Mouse (Mus musculus) lung, postnatal 36 days (tissue): Measurements from ENCODE around the gene Srek1ip1.

Source experiments
- DNase-seq: peaks from one replicate; pipeline ENCODE4 v3.0.0; 2022; ENCODE audit warnings: mixed read lengths

Srek1ip1 gene

DNA sequence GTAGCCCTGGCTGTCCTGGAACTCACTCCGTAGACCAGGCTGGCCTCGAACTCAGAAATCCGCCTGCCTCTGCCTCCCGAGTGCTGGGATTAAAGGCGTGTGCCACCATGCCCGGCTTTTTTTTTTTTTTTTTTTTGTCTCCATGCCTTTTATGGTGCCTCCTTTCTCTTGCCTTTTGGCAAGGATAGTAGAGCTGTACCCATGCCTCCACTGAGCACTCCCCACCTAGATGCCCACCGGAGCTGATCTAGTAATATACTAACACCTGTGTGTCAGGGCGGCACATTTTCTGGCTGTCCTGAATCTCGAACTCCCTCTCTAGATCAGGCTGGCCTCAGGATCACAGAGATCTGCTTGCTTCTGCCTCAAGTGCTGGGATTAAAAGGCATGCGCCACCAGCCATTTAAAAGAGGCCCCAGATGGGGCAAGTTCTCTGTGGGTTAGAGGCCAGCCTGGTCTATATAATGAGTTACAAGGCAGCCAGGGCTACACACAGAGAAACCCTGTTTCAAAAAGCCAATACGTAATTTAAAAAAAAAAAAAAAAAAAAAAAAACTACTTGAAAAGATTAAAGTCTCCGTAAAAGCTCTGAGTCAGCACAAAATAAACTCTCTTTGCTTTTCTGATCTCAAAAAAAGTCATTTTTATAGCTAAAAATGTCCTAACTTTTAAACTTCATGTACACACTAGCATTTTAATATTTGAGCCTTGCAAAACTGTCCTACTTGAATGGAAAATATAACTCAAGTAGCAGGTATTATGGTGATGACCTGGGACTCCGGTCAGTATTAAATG is 51.2 kb downstream of the Srek1ip1 start:
- DNase-seq: no peak

DNA sequence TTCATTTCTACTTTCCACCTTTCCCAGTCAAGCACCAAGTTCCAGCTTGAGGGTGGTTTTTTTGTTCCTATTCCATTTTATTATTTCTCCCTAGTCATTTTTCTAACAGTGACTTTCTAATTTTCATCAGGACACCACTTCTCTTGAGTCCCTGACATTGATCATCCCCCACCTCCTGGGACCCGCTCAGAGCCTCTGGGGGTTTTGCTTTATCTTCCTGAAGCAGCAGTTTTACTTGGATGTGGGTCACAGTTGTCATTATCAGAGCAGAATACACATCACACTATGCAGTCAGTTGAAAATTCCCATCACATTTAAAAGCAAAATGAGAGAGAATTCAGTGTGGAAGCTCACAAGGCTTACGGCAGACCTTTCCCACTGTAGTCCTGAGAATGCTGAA is 61.4 kb downstream of the Srek1ip1 start:
- DNase-seq: no peak

DNA sequence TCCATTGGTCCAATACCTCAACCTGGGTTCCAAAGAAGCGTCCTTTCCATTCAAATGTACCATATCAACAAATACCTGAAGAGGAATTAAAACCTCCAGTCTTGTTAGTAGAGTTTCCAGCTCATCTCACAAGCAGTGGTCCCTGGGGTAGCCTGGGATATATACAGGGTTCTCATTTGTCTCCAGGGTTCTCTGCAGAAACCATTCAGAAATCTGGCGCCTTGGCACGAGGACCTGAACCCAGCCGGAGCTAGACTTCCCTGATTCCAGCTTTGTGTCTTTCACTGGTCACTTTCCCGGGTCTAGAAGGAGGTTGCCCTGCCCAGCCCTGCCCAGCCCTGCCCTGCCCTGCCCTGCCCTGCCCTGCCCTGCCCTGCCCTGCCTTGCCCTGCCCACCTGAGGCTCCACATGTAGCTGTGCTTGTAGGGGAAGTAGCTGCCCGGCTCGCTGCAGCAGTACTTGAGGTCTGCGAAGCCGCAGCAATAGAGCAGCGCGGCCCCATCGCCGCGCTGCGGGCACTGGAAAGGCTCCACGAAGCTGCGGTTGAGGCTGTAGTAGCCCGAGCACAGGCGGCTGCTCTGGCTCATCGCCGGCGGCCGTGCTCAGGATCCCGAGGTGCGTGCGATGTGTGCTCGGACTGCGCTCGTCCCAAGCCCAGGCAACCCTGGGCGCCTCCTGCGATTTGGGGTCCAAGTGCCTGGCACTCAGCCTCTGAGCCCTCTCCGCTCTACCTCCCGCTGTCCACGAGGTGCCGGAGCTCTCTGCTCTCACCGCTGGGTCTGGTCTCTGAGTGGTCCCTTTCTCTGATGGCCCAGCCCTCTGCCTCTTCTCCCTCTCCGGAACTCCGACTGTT is 71.1 kb downstream of the Srek1ip1 start, which contains the start of gene Shisal2b:
Gene Shisal2b (minus strand): TSS at position 767 of the 853 bp plus-strand sequence.
- no peak for DNase-seq

DNA sequence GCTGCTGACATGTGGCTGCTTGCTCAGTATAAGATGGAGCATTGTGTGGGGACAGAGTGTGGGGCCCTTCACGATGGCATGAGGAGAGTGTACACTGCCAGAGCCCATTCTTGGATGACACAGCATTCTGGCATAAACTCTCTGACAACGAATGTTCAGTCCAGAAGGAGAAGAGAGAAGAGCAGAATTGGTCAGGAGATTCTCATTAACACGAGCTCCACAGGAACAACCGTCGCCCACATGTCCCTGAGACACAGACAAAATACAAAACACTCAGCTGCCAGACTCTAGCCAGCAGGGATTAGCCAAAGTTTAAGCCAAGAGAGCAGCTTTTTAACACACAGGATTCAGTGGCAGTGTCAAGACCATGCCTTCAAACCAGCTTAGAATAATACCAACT is 74.4 kb downstream of the Srek1ip1 start:
- DNase-seq: no peak

DNA sequence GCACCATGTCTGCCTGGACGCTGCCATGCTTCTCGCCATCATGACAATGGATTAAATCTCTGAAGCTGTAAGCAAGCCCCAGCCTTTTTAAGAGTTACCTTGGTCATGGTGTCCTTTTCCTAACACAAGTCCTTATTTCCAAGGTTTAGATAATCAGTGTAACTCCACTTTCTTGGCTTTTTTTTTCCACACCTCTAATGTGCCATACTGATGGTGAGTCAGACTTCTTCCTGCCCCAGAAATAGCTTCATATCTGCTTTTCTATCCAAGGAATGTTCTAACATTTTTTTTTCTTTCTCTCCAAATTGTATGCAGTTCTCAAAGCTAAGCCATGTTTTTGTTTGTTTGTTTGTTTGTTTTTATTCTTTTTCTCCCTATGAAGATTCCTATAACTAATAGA is 77.6 kb downstream of the Srek1ip1 start:
- DNase-seq: no peak

DNA sequence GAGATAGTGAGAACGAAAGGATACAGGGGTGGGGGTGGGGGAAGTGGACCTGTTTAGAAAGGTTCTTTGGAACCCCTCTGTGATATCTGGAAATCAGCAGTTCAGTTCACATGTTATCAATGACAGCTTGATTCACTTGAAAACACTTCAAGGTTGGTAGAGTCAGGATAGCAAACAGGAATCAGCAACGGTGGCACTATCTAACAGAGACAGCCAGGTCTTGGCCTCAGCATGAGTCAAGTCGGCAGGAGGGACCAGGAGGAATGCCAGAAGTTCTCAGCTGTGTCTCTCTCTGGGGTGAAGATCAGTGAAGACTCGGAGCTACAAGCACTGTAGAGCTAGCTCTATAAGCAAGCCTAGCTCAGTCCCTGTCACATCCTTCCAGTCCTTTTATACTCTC is 86.2 kb downstream of the Srek1ip1 start:
- no peak for DNase-seq

DNA sequence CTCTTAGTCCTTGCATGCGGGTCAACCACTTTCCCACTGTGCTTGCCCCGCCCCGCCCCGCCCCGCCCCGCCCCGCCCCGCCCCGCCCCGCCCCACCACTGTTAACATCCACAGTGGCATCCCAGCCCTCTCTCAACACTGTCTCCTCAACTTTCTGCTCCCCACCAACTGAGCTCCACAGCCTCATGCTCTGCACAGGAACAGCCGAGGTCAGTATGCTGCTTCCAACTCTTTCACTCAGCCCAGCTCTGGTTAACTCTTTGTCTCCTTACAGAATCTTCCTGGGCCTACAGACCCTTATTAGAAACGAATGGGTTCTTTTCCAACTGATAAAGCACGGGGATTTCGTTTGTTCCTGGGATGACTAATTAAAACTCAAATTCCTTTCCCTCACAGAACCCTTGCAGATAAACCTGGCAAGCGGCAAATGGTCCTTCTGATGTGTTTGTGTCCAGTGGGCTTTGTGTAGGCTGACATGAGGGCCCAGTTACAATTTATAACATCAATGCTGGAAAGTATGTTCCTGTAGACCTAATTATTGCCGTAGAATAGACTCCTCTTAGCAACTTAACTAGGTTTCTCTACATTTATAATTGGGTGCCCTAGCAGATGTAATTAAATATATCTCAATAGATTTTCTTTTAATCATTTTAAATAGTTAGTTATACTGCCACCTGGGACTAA is 91.4 kb downstream of the Srek1ip1 start:
- DNase-seq: no peak

DNA sequence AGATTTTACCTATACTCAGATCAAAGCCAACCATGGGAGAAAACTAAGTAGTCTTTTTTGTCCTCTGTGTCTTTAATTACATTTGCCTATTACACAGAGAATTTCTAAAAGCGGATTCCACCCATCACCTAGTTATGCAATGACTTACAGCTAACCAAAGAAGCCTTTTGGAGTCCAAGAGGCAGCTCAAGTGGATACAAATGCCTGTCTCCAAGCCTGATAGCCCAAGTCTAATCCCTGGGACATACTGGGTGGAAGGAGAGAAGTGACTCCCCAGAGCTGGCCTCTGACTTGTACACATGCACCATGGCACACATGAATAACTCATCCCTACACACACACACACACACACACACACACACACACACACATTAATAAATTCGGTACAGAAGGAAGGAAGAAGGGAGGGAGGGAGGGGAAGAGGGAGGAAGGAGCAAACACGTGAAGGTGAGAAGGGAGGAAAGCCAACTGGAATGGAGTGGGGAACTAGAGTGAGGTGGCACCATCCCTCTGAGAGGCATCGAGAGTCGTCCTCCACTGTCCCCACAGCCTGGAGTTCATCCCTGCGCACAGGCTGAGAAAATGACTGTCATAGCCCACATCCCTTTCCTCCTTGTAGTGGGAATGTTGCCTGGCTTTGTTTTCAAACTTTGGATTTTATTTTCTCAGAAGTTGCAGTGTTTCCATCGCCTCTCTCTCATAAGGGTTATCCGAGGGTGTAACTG is 94.2 kb downstream of the Srek1ip1 start:
- no peak for DNase-seq
